Mouse (Mus musculus) regulatory T cell (primary cell): ENCODE measurements around the gene Lrmda.

Source experiments
- in situ Hi-C: fragments of 300-600 bp; cut with MboI, MseI; formaldehyde crosslinking; loops from one replicate; pipeline ENCODE4 v1.15.1; 2025; ENCODE audit warnings: high pct_unique_total_duplicates

Gene Lrmda

GRCm38 (mm10) chr14:22929585-22929984 lies 910.1 kb downstream of the Lrmda start:
- in situ Hi-C loops: loop anchor here (25.0 kb wide), 1 partner anchor 817 kb away; no protein-coding TSS in a partner anchor

DNA sequence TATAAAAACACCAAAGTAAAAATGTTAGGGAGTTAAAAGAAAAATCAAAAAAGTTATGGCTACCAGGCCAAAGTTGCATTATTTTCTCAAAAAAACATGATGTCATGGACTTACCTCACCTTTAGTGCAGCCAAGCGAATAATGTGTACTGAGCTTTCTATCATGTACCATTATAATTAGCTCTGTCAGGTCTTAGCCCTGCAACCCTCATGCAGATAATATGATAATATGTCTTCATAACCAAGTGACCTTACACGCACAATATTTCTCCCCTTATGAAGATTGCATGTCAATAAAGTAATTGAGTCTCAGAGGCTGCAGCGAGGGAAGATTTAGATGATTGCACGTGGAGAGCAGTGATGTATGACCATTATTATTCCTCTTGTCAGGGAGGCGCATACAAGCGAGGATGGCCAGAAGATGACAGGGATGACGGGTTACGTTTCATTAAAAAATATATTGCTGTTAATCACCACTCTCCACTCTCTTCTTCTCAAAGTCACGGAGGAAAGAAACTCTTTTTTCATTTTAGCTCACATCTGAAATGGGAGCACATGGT lies 911.1 kb downstream of the Lrmda start:
- in situ Hi-C loops: loop anchor here (25.0 kb wide), 1 partner anchor 818 kb away; no protein-coding TSS in a partner anchor

DNA sequence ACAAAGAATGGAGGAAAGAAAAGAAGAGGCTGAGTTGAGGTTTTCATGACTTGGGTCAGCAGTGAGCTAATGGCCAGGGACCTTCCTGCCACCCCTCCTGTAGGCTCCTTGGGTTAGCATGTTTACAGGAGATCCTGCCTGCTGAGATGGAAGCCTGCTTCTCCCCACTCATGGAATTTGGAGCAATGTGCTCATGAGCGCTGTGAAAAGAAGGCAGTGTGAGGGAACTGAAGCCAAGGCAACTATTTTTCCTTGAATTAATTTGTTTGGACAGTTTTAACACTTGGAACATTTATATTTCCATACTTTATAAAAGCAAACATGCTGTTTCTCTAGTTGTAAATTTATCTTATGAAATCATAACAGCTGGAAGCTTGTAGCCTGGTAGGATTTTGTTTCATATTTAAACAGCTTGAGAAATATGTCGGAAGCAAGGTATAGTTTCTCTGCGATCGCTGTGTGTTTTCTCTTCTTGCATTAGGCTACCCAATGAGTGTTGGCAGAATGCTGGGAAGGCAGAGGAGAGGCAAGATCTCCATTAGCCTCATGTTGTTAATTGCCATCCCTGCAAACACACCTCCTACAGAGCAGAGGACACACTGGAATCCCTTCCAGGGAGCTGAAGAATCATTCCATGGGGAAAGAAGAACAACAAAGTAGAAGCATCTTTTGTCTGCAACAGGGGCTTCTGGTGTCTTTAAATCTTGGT lies 911.8 kb downstream of the Lrmda start:
- in situ Hi-C loops: loop anchor here (25.0 kb wide), 1 partner anchor 819 kb away; no protein-coding TSS in a partner anchor

- in situ Hi-C loops: loop anchor here (25.0 kb wide), 1 partner anchor 824 kb away; no protein-coding TSS in a partner anchor
These were observed 917.2 kb downstream of the Lrmda start for GRCm38 (mm10) chr14:22936701-22937100.

- in situ Hi-C loops: loop anchor here (25.0 kb wide), 1 partner anchor 828 kb away; no protein-coding TSS in a partner anchor
These were observed 921.1 kb downstream of the Lrmda start for GRCm38 (mm10) chr14:22940576-22940975.

DNA sequence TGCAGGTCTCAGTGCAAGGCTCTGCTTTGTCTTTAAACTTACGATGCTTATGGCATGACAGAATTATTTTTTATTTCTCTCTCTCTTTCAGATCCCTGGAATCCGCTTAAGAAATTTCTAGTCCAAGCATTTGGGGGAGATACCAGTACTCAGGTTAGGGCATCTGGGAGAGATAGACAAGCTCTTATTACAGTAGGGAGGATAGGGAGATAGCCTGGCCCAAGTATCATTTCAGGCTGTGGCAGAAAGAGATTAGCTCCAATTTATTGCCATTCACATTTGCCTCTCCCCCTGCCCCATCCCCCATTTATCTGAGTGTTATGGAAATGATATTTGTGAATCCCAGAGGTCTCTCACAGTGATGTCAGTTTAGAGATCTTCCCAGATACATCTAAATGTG lies 923.1 kb downstream of the Lrmda start:
- in situ Hi-C loops: loop anchor here (25.0 kb wide), 1 partner anchor 830 kb away; no protein-coding TSS in a partner anchor

DNA sequence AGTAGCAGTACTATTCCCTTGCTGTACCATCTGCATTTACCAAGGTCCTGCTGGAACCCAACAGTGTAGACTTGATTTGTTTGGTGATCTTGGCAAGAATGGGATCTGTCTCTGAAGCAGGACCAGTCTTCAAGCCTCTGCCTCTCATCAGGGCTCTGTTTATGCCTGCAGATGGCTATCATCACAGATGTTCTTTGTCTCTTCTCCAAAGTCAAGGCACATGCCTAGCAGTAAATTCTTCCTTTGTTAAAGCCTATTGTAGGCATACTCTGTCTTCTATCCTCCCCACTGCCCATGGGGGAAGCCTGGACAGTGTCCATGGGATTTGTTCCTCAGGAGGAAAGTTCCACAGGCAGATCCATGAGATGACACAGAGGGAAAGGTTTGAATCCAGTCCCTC lies 930.0 kb downstream of the Lrmda start:
- in situ Hi-C loops: loop anchor here (25.0 kb wide), 1 partner anchor 837 kb away; no protein-coding TSS in a partner anchor

GRCm38 (mm10) chr14:22952981-22953380 lies 933.5 kb downstream of the Lrmda start:
- in situ Hi-C loops: no loop called here

GRCm38 (mm10) chr14:22960166-22960565 lies 940.7 kb downstream of the Lrmda start:
- in situ Hi-C loops: no loop called here

DNA sequence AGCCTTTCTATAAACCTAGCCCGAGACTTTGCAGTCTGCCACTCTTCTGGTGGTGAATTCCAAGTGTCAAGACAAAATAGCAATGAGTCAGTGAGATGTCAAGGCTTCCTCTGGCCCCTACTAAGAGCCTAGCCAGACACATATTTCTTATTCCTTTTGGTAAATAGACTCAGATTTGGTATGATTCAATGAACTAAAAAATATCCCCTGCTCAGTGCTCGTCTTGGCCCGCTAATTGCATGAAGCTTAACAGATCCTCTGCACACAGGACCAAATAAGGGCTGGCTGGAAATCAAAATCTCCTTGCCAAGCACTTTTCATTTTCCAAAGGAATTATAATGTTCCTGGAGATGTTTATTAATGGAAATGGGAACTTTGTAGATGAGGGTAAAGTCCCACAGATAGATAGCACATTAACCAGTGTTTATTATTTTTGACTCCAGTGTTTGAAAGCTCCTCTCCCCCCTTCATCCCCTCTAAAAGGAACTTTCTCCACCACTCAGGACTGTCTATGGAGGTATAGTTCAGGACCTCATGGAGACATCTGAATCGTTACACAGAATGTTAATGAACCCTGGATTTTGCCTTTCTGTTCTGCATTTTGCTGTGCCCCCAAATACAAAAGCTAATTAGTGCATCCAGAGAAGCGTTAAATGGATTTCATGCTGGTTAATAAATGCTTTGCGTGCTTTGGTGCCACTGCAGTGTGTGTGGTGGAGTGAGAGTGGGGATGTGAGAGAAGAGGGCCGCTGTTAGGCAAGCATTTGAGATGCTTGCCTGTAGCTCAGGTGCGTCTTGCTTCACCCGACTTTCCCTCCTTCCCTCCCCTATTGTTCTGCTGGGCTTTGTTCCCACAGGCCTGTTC lies 945.5 kb downstream of the Lrmda start:
- in situ Hi-C loops: no loop called here

- in situ Hi-C loops: no loop called here
These were observed 949.2 kb downstream of the Lrmda start for GRCm38 (mm10) chr14:22968705-22969104.

DNA sequence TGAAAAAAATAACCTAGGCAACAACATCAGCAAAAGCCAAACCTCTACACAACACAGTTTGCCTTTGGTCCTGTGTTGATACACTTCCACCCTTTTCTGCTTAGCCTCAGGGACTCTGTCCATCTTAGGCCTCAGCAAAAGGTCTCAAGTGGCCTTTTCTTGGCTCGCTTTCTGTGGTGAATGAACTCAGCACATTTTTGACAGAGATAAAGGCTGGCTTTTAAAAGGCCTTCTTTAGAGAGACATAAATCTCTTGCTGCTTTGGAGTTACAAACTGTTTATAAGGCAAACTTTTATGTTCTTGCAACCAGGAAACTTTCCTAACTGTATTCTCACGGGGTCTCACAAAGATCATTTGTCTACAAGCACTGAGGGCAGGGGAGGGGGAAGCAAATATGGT lies 967.2 kb downstream of the Lrmda start:
- in situ Hi-C loops: no loop called here

DNA sequence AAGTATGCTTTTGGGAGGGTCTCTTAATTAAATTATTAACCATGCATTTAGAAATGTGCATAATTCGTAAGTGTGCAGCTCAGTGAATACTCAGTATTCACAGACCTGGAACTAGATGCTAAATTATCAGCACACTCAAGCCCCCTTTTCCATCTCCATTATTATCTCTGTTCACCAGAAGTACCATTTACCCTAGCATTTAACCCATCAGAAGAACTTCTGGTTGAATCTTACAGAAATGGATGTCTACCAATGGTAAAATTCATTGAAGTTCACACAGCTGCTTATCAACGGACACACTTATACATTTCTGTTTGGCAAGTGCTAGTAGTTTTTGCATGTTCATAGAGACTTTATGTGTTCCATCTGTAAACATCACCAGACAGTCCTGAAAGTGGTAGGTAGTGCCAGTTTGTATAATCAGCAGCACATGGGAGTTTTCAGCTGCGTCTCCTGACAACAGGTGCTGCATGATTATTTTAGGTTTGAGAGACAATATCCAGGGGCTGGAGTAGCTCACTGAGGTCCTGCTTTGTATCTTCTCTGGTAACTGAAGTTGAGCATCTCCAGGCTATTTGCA lies 968.7 kb downstream of the Lrmda start:
- in situ Hi-C loops: no loop called here

GRCm38 (mm10) chr14:22995184-22995935 lies 975.8 kb downstream of the Lrmda start:
- in situ Hi-C loops: no loop called here

- in situ Hi-C loops: no loop called here
These were observed 979.4 kb downstream of the Lrmda start for GRCm38 (mm10) chr14:22998906-22999305.

GRCm38 (mm10) chr14:23011989-23012388 lies 992.5 kb downstream of the Lrmda start:
- in situ Hi-C loops: no loop called here

GRCm38 (mm10) chr14:23014747-23015286 lies 995.3 kb downstream of the Lrmda start:
- in situ Hi-C loops: no loop called here

DNA sequence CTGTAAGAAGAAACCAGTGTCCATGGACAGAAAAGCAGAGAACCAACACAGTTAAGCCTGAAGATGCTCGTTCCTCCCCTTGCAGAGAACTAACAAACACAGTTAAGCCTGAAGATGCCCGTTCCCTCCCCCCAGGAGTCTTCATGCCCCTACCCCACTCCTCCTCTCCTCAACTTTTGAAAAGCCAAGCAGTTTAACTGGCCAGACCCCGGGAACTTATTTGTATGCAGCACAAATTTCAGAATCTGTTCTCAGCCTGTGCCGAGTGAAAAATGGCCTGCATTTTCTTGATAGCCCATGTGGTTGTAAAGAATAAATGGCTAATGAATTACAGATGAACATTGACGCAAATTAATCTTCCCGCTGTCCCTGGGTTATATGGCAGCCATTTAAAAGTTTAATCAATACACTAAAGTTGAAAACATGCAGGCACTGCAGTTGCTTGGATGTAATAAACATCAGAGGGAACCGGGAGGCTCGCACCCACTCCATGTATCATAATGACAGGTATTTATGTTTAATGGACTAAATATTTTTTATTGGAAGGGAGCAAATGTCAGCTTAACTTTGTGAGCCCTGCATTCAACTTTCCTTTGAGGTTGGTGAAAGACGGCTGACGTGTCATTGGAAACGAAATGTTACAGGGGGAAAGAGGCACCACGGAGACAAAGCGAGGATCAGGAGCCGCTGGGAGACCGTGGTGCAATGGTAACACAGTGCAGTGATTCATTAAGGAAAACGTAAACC lies 996.0 kb downstream of the Lrmda start:
- in situ Hi-C loops: no loop called here

DNA sequence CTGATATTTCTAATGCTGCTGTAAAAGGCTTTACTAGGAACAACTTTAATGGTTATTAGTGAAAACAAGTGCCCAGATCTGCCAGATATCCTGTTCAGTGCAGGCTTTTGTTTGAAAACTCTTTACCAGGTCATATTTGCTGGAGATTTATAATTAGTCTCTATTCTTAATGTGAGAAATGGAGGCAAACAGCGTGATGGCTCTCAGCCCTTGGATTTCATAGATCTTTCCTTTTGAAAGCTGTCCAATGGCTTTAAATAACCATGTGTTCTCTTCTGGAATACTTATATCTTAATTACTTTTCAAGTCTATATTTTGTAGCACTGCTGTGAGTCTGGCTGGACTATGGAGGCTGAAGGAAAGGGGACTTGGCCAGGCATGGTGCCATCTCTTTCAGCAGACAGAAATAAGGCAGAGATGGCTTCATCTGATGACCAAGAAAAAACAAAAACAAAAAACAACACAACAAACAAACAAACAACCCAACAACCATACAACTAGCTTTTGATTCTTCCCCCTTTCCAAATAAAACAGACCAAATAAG lies 996.6 kb downstream of the Lrmda start:
- in situ Hi-C loops: no loop called here

- in situ Hi-C loops: loop anchor here (25.0 kb wide), 1 partner anchor 1079 kb away; no protein-coding TSS in a partner anchor
These were observed 1021.5 kb downstream of the Lrmda start for GRCm38 (mm10) chr14:23041002-23041401.
